Mouse (Mus musculus) myocyte (in vitro differentiated cells): ENCODE results near the gene Tnfrsf19.

ENCODE experiments used
- MAX ChIP-seq: IDR thresholded peaks from one replicate; pipeline ENCODE4 v1.6.1; 2011; ENCODE audit warnings: low read depth, mild to moderate bottlenecking, control low read depth
- MYOD1 ChIP-seq, 3 experiments: IDR thresholded peaks; one replicate each; pipeline ENCODE4 v1.6.1; 2011; ENCODE audit warnings: control low read depth in 2 of 3, low read depth in 2 of 3, mild to moderate bottlenecking in 2 of 3, moderate library complexity in 1 of 3; ENCODE audit not compliant: insufficient read length in 2 of 3, control insufficient read depth in 1 of 3
- MYOG ChIP-seq, 3 experiments: IDR thresholded peaks; one replicate each; pipeline ENCODE4 v1.6.1; 2011; ENCODE audit warnings: control low read depth in 2 of 3, low read depth in 2 of 3, mild to moderate bottlenecking in 2 of 3; ENCODE audit not compliant: insufficient read length in 2 of 3, control insufficient read depth in 1 of 3, insufficient read depth in 1 of 3
- POLR2A ChIP-seq: IDR thresholded peaks from one replicate; pipeline ENCODE4 v1.6.1; 2011; ENCODE audit warnings: low read depth, mild to moderate bottlenecking, control low read depth, moderate library complexity; ENCODE audit not compliant: insufficient read length
- POLR2AphosphoS2 ChIP-seq: IDR thresholded peaks from one replicate; pipeline ENCODE4 v1.6.1; 2011; ENCODE audit warnings: low read depth, control low read depth; ENCODE audit not compliant: insufficient read length
- USF1 ChIP-seq: IDR thresholded peaks from one replicate; pipeline ENCODE4 v1.6.1; 2011; ENCODE audit warnings: low read depth, mild to moderate bottlenecking, control low read depth, moderate library complexity

- no peak for TF ChIP-seq POLR2A
- TF ChIP-seq MAX: no peak
- TF ChIP-seq POLR2AphosphoS2: no peak
- TF ChIP-seq MYOG (IDR thresholded peaks at IDR 0.05; ENCODE audit: control insufficient read depth in 1 of 3, insufficient read depth in 1 of 3, insufficient read length in 2 of 3, low read depth in 2 of 3): no peak
- TF ChIP-seq MYOD1 (IDR thresholded peaks at IDR 0.05; ENCODE audit: control insufficient read depth in 1 of 3, insufficient read length in 2 of 3, low read depth in 2 of 3): no peak
- no peak for TF ChIP-seq USF1
Measured at GRCm38 (mm10) chr14:60982126-60982525, 64.2 kb downstream of the Tnfrsf19 start.
